Mouse (Mus musculus) CH12.LX (cell line): ENCODE measurements at regions not wholly inside any gene's neighbourhood (a gene's known extent, or its start where the extent isn't known, plus 50 kb on each side); places are given as distances from the start of the nearest gene placed in this dataset.

Experiments used
- BHLHE40 ChIP-seq: IDR thresholded peaks from 2 replicates; pipeline ENCODE4 v1.6.1; 2011; ENCODE audit warnings: mild to moderate bottlenecking, low read depth, low read length, improper control_type of control experiment
- CTCF ChIP-seq, 2 experiments: IDR thresholded peaks in 1 of 2; conservative IDR thresholded peaks in 1 of 2; 2 replicates each; pipeline ENCODE4 v1.5.1; 2011 to 2012; ENCODE audit warnings: low read depth in 2 of 2, low read length in 2 of 2, improper control_type of control experiment in 1 of 2, inconsistent platforms in 1 of 2, mild to moderate bottlenecking in 1 of 2, moderate library complexity in 1 of 2
- EP300 ChIP-seq: IDR thresholded peaks from 2 replicates; pipeline ENCODE4 v1.6.1; 2011; ENCODE audit warnings: low read length, improper control_type of control experiment
- IRF4 ChIP-seq: IDR thresholded peaks from 2 replicates; pipeline ENCODE4 v1.6.1; 2014; ENCODE audit warnings: low read depth, mild to moderate bottlenecking, inconsistent platforms, low read length, improper control_type of control experiment
- MAFK ChIP-seq: IDR thresholded peaks from 2 replicates; pipeline ENCODE4 v1.6.1; 2011; ENCODE audit warnings: low read length, improper control_type of control experiment; ENCODE audit not compliant: insufficient replicate concordance
- POLR2A ChIP-seq: IDR thresholded peaks from 2 replicates; pipeline ENCODE4 v1.6.1; 2011; ENCODE audit warnings: low read depth, mild to moderate bottlenecking, improper control_type of control experiment, low read length
- RAD21 ChIP-seq: IDR thresholded peaks from 2 replicates; pipeline ENCODE4 v1.6.1; 2011; ENCODE audit warnings: low read depth, mild to moderate bottlenecking, low read length, improper control_type of control experiment, moderate library complexity
- SMC3 ChIP-seq: IDR thresholded peaks from 2 replicates; pipeline ENCODE4 v1.6.1; 2011; ENCODE audit warnings: low read depth, low read length, improper control_type of control experiment

DNA sequence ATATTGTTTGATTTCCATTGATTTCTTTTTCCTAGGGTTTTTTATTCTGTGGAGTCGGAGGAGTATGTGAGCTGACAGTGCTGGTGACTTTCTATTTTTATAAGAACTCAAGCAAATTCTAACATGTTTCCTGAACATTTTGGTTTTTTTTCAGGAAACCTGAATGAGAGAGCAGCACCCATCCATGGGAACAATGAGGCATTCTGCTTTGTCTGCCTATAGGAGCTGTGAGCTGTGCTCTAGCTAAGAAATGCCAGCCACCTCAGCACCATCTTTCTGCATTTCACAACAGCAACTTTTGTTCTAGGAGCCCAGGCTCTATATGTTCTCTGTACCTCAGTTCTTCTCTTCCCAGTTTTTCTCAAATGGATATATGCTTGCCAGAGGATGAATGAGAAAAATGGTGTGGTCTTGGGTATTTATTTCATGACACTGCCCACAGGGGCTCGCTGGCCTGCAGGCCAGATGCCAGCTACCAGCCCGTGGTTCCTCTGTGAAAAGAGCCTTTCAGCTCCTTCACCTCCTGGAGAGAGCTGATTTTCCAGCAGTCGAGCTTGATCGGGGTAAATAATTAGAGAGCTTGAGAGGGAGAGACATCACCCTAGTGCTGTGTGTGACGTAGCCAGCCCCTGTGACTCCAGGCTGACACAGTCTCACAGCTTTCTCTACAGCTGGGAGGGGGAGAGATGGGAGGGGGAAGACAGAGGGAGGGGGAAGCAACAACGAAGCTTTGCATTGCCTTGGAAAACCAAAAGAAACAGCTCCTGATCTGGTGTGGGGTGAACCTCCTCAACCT is 154.1 kb upstream of the Topaz1 start:
- TF ChIP-seq EP300 (no peak), MAFK (no peak), CTCF (conservative IDR thresholded peaks at IDR 0.05 in 1 of 2, IDR thresholded peaks at IDR 0.05 in 1 of 2; ENCODE audit: low read depth in 2 of 2, low read length in 2 of 2) (no peak), BHLHE40 (no peak), POLR2A (no peak), IRF4 (no peak), RAD21 (no peak), SMC3 (no peak)
